Mouse (Mus musculus): Measurements from ENCODE around the gene Gpr15. TPM values are rescaled to one million over a fixed set of nuclear protein-coding genes. Genes with fewer than 3 reads are reported as not detected.

The Gpr15 gene
- polyA plus RNA-seq, 1 experiment from 2014 or later = not detected

- under 1% methylated on average over 51 of the region's 51 CpGs for WGBS
- Histone ChIP-seq H3K4me2 (ENCODE audit: low read length) (peak within 1 kb of the TSS; percentile 91), H3K36me3 (ENCODE audit: insufficient read depth, low read length) (peaks cover 13% of the 10 kb centered on the region; the same call in 1 of the 2 replicates), H3K9me3 (replicated peaks; ENCODE audit: low read length) (no peaks in the 10 kb centered on the region), H3K9ac (ENCODE audit: low read depth, low read length) (peak within 1 kb of the TSS; percentile 81), H3K4me3 (replicated peaks; ENCODE audit: low read depth, low read length) (peak within 1 kb of the TSS; percentile 99), H3K27me3 (ENCODE audit: insufficient read depth, low read length) (no peaks in the 10 kb centered on the region), H3K27ac (peak within 1 kb of the TSS; percentile 82), H3K4me1 (replicated peaks; ENCODE audit: insufficient read depth, low read length) (0 out of 2 replicates have a peak, but pooled peaks cover 2% of the 10 kb centered on the region)
- DNase-seq (ENCODE audit: low spot score) = peak; percentile 87
- peak; percentile 93 for ATAC-seq (replicated peaks; ENCODE audit: low FRiP score, low read depth)
- peak; percentile 28 for TF ChIP-seq CTCF (IDR thresholded peaks at IDR 0.05; ENCODE audit: low read depth)
Observed at GRCm38 (mm10) chr16:58669917-58670630, 48.8 kb downstream of the Gpr15 start, which contains the start of gene Cpox. Gene Cpox (plus strand): TSS chr16:58670292.

DNA sequence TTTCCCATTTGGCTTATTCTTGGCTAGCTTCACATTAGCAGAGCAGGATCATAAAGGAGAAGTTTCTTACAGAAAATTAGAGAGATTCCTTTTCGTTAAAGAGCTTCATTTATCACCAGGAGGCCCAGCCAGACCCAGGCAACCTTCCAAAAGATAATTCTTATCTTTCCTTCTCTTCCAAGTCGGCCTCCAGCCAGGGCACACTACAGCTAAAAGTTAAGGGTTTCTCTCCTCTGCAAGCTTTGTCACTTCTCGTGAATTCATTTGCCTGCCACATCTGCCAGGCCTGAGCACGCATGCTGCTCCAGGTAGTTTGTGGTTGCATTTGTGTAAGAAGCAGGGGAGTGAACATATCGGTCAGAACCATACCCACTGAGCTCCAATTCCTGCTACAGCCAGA lies 49.6 kb downstream of the Gpr15 start:
- no peak overlapping the region for H3K4me3 ChIP-seq (replicated peaks; ENCODE audit: low read depth, low read length)
- peak; percentile 34 for DNase-seq (ENCODE audit: low spot score)
- TF ChIP-seq CTCF (IDR thresholded peaks at IDR 0.05; ENCODE audit: low read depth) = no peak

GRCm38 (mm10) chr16:58668586-58668985 lies 50.3 kb downstream of the Gpr15 start:
- 0 out of 2 replicates have a peak, but pooled peaks cover 1% of the 10 kb centered on the region for H3K36me3 ChIP-seq (ENCODE audit: insufficient read depth, low read length)
- 0 out of 2 replicates have a peak, but pooled peaks cover 2% of the 10 kb centered on the region for H3K4me1 ChIP-seq (replicated peaks; ENCODE audit: insufficient read depth, low read length)
- H3K4me2 ChIP-seq (ENCODE audit: low read length) = no peak overlapping the region
- H3K9ac ChIP-seq (ENCODE audit: low read depth, low read length) = no peak overlapping the region
- H3K9me3 ChIP-seq (replicated peaks; ENCODE audit: low read length) = no peaks in the 10 kb centered on the region
- TF ChIP-seq CTCF (IDR thresholded peaks at IDR 0.05; ENCODE audit: low read depth) = no peak
- 95% methylated on average over 3 of the region's 3 CpGs for WGBS
- H3K4me3 ChIP-seq (replicated peaks; ENCODE audit: low read depth, low read length) = no peak overlapping the region
- no peak overlapping the region for H3K27ac ChIP-seq
- no peaks in the 10 kb centered on the region for H3K27me3 ChIP-seq (ENCODE audit: insufficient read depth, low read length)
- DNase-seq (ENCODE audit: low spot score) = no peak
- no peak for ATAC-seq (replicated peaks; ENCODE audit: low FRiP score, low read depth)

More for the DNA sequence above, 49.6 kb downstream of the Gpr15 start:
- H3K9me3 ChIP-seq (replicated peaks; ENCODE audit: low read length) = no peaks in the 10 kb centered on the region
- H3K9ac ChIP-seq (ENCODE audit: low read depth, low read length) = no peak overlapping the region
- no peaks in the 10 kb centered on the region for H3K27me3 ChIP-seq (ENCODE audit: insufficient read depth, low read length)
- peaks cover 8% of the 10 kb centered on the region; the same call in 1 of the 2 replicates for H3K36me3 ChIP-seq (ENCODE audit: insufficient read depth, low read length)
- H3K27ac ChIP-seq = no peak overlapping the region
- WGBS = 54% methylated on average over 5 of the region's 5 CpGs
- ATAC-seq (replicated peaks; ENCODE audit: low FRiP score, low read depth) = no peak
- H3K4me1 ChIP-seq (replicated peaks; ENCODE audit: insufficient read depth, low read length) = 0 out of 2 replicates have a peak, but pooled peaks cover 2% of the 10 kb centered on the region
- no peak overlapping the region; the same call in 1 of the 2 replicates for H3K4me2 ChIP-seq (ENCODE audit: low read length)

Small RNA genes within 50 kb of the gene (microRNA-seq; reads per million reads assigned to microRNA genes)
- not detected for gene Gm27564

Other genes with a start within 250 kb of the Gpr15 start
- 93.6 and 93.8 TPM in 2 replicates for gene St3gal6, start 194.8 kb downstream of the Gpr15 start, polyA plus RNA-seq (2015; fragmentation: Nextera tagmentation; extraction: Ambion mirVana)
- not detected in 2 replicates for gene Gm813, start 102.1 kb downstream of the Gpr15 start, polyA plus RNA-seq (2015; fragmentation: Nextera tagmentation; extraction: Ambion mirVana)
- not detected in 2 replicates for gene E330017A01Rik, start 80.3 kb downstream of the Gpr15 start, polyA plus RNA-seq (2015; fragmentation: Nextera tagmentation; extraction: Ambion mirVana)
- gene Cpox, start 48.8 kb downstream of the Gpr15 start, polyA plus RNA-seq (2015; fragmentation: Nextera tagmentation; extraction: Ambion mirVana) = 40.9 and 46.7 TPM in 2 replicates
- 101 and 106 TPM in 2 replicates for gene Cldnd1, start 8.8 kb upstream of the Gpr15 start, polyA plus RNA-seq (2015; fragmentation: Nextera tagmentation; extraction: Ambion mirVana)
- not detected in 2 replicates for gene Olfr172, start 44.1 kb upstream of the Gpr15 start, polyA plus RNA-seq (2015; fragmentation: Nextera tagmentation; extraction: Ambion mirVana)
- gene Olfr173, start 81.2 kb upstream of the Gpr15 start, polyA plus RNA-seq (2015; fragmentation: Nextera tagmentation; extraction: Ambion mirVana) = not detected in 2 replicates
- gene Olfr175-ps1, start 107.7 kb upstream of the Gpr15 start, polyA plus RNA-seq (2015; fragmentation: Nextera tagmentation; extraction: Ambion mirVana) = not detected in 2 replicates
- gene Olfr177, start 155.7 kb upstream of the Gpr15 start, polyA plus RNA-seq (2015; fragmentation: Nextera tagmentation; extraction: Ambion mirVana) = not detected in 2 replicates
- gene Olfr178, start 173.0 kb upstream of the Gpr15 start, polyA plus RNA-seq (2015; fragmentation: Nextera tagmentation; extraction: Ambion mirVana) = not detected in 2 replicates
- gene Olfr181, start 209.7 kb upstream of the Gpr15 start, polyA plus RNA-seq (2015; fragmentation: Nextera tagmentation; extraction: Ambion mirVana) = not detected in 2 replicates
- gene Olfr180, start 210.3 kb upstream of the Gpr15 start, polyA plus RNA-seq (2015; fragmentation: Nextera tagmentation; extraction: Ambion mirVana) = not detected in 2 replicates

All from kidney, postnatal 0 days (tissue).